Mouse (Mus musculus) embryonic fibroblast, embryonic 13.5 days (primary cell): ENCODE results near the gene Ankzf1.
A peak's percentile ranks its signal among the peaks of the same experiment; 100 is the strongest.

Experiments used
- CTCF ChIP-seq: IDR thresholded peaks from 2 replicates; pipeline ENCODE4 v1.5.1; 2011; ENCODE audit warnings: mild to moderate bottlenecking, control low read depth, low read length, moderate library complexity, borderline replicate concordance; ENCODE audit not compliant: insufficient read depth
- POLR2A ChIP-seq: IDR thresholded peaks from 2 replicates; pipeline ENCODE4 v1.6.1; 2011; ENCODE audit warnings: low read depth, mild to moderate bottlenecking, control low read depth, low read length, moderate library complexity

DNA sequence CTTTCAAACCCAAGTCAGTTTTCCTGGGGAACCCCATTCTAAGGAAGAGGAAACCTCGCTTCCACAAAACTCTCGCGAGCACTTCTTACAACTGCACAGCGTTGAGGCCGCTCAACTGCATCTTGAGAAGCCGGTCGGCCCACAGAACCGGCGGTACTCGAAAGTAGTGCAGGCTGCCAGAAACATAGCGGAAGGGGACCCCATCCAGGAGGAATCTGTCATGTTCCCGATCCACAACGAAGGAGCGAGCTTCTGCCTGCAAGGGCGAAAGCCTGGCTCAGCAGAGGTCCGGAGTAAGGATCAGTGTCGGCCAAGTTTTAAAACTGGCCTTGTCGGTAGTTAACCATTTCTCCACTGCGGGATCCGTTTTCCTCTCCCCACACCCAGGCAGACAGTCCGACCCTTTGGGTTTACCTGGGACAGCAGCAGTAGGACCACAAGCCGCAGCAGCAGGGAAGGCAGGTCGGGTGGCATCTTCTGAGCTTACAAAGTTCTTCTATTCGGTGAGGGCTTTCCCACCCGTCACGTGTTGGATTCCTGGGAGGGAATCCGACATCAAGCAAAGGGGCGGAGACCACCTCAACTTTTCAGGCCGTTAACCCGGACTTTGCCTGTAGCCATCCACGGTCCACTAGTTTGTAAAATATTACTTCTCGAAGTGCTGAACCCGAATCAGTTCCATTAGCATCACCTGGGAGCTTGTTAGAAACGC lies 17.2 kb downstream of the Ankzf1 start:
- TF ChIP-seq POLR2A (peak; percentile 52), CTCF (no peak)
